Mouse (Mus musculus) CH12.LX (cell line): Measurements from ENCODE around the gene Clp1. TPM values are rescaled to one million over a fixed set of nuclear protein-coding genes. Genes with fewer than 3 reads are reported as not detected.

Experiments
- DNase-seq: peaks from one replicate; pipeline ENCODE4 v3.0.0-alpha.2; 2013; ENCODE audit errors: extremely low read depth
- H3K27ac ChIP-seq: 2 replicates; pipeline ENCODE4 v1.5.1; 2012; ENCODE audit warnings: low read depth, mild to moderate bottlenecking, control low read depth, moderate library complexity; ENCODE audit not compliant: insufficient read depth
- H3K27me3 ChIP-seq: replicated peaks from 2 replicates; pipeline ENCODE3; 2012; ENCODE audit warnings: inconsistent platforms
- H3K36me3 ChIP-seq, 2 experiments: replicated peaks in 1 of 2; 2 replicates each; pipeline versions ENCODE3 to v1.6.1; 2012; ENCODE audit warnings: inconsistent platforms in 1 of 2, low read length in 1 of 2, mild to moderate bottlenecking in 1 of 2, mixed read lengths in 1 of 2, moderate library complexity in 1 of 2; ENCODE audit not compliant: control insufficient read depth in 1 of 2, insufficient read depth in 1 of 2
- H3K4me1 ChIP-seq, 2 experiments: 2 replicates each; pipeline ENCODE4 v1.6.1; 2012; ENCODE audit warnings: inconsistent platforms in 1 of 2, moderate library complexity in 1 of 2; ENCODE audit not compliant: insufficient read depth in 2 of 2, control insufficient read depth in 1 of 2
- H3K4me2 ChIP-seq: 2 replicates; pipeline ENCODE4 v1.6.1; 2012; ENCODE audit warnings: low read depth, mild to moderate bottlenecking, control low read depth; ENCODE audit not compliant: poor library complexity, insufficient read depth, severe bottlenecking
- H3K4me3 ChIP-seq, 3 experiments: fragments of 150-350 bp in 1 of 3; sonication (generic) in 1 of 3; replicated peaks in 1 of 3; 2 replicates each; pipeline versions ENCODE3 to v1.5.1; 2011 to 2012; ENCODE audit warnings: low read depth in 2 of 3, low read length in 2 of 3, mild to moderate bottlenecking in 2 of 3, moderate library complexity in 2 of 3, control low read depth in 1 of 3, improper control_type of control experiment in 1 of 3, inconsistent platforms in 1 of 3, mixed read lengths in 1 of 3; ENCODE audit not compliant: poor library complexity in 1 of 3
- H3K79me2 ChIP-seq: replicated peaks from 2 replicates; pipeline ENCODE4 v1.6.1; 2012; ENCODE audit warnings: mild to moderate bottlenecking, moderate library complexity; ENCODE audit not compliant: control insufficient read depth, poor library complexity, insufficient read depth, severe bottlenecking; ENCODE audit errors: extremely low read depth
- H3K9ac ChIP-seq: 2 replicates; pipeline ENCODE4 v1.6.1; 2012; ENCODE audit warnings: low read depth, mild to moderate bottlenecking, control low read depth, moderate library complexity; ENCODE audit not compliant: insufficient read depth
- H3K9me3 ChIP-seq: replicated peaks from 2 replicates; pipeline ENCODE3; 2012; ENCODE audit warnings: low read length, inconsistent platforms, mixed read lengths
- BHLHE40 ChIP-seq: IDR thresholded peaks from 2 replicates; pipeline ENCODE4 v1.6.1; 2011; ENCODE audit warnings: mild to moderate bottlenecking, low read depth, low read length, improper control_type of control experiment
- CHD1 ChIP-seq: IDR thresholded peaks from 2 replicates; pipeline ENCODE4 v1.6.1; 2012; ENCODE audit warnings: low read depth, low read length, improper control_type of control experiment, inconsistent platforms
- CHD2 ChIP-seq: IDR thresholded peaks from 2 replicates; pipeline ENCODE4 v1.6.1; 2011; ENCODE audit warnings: low read length, improper control_type of control experiment
- CTCF ChIP-seq, 2 experiments: IDR thresholded peaks in 1 of 2; conservative IDR thresholded peaks in 1 of 2; 2 replicates each; pipeline ENCODE4 v1.5.1; 2011 to 2012; ENCODE audit warnings: low read depth in 2 of 2, low read length in 2 of 2, improper control_type of control experiment in 1 of 2, inconsistent platforms in 1 of 2, mild to moderate bottlenecking in 1 of 2, moderate library complexity in 1 of 2
- E2F4 ChIP-seq: IDR thresholded peaks from 2 replicates; pipeline ENCODE4 v1.6.1; 2011; ENCODE audit warnings: low read depth, low read length, improper control_type of control experiment; ENCODE audit not compliant: insufficient replicate concordance
- ELF1 ChIP-seq: IDR thresholded peaks from 2 replicates; pipeline ENCODE4 v1.6.1; 2014; ENCODE audit warnings: low read depth, mild to moderate bottlenecking, inconsistent platforms, low read length, improper control_type of control experiment
- EP300 ChIP-seq: IDR thresholded peaks from 2 replicates; pipeline ENCODE4 v1.6.1; 2011; ENCODE audit warnings: low read length, improper control_type of control experiment
- ETS1 ChIP-seq: conservative IDR thresholded peaks from 2 replicates; pipeline ENCODE4 v1.6.1; 2012; ENCODE audit warnings: low read depth, mild to moderate bottlenecking, inconsistent platforms, low read length, improper control_type of control experiment, moderate library complexity
- GABPA ChIP-seq: IDR thresholded peaks from 2 replicates; pipeline ENCODE4 v1.6.1; 2012; ENCODE audit warnings: low read depth, low read length, improper control_type of control experiment, inconsistent platforms; ENCODE audit not compliant: insufficient replicate concordance
- HCFC1 ChIP-seq: IDR thresholded peaks from 2 replicates; pipeline ENCODE4 v1.6.1; 2012; ENCODE audit warnings: low read depth, mild to moderate bottlenecking, inconsistent platforms, low read length, improper control_type of control experiment
- IRF4 ChIP-seq: IDR thresholded peaks from 2 replicates; pipeline ENCODE4 v1.6.1; 2014; ENCODE audit warnings: low read depth, mild to moderate bottlenecking, inconsistent platforms, low read length, improper control_type of control experiment
- JUN ChIP-seq: IDR thresholded peaks from 2 replicates; pipeline ENCODE4 v1.6.1; 2011; ENCODE audit warnings: low read depth, mild to moderate bottlenecking, low read length, improper control_type of control experiment, moderate library complexity; ENCODE audit not compliant: insufficient read depth
- JUND ChIP-seq: conservative IDR thresholded peaks from 2 replicates; pipeline ENCODE4 v1.6.1; 2011; ENCODE audit warnings: low read depth, low read length, improper control_type of control experiment
- KAT2A ChIP-seq: IDR thresholded peaks from 2 replicates; pipeline ENCODE4 v1.6.1; 2012; ENCODE audit warnings: low read length, improper control_type of control experiment, inconsistent platforms; ENCODE audit not compliant: insufficient replicate concordance
- MAFK ChIP-seq: IDR thresholded peaks from 2 replicates; pipeline ENCODE4 v1.6.1; 2011; ENCODE audit warnings: low read length, improper control_type of control experiment; ENCODE audit not compliant: insufficient replicate concordance
- MAX ChIP-seq: IDR thresholded peaks from 2 replicates; pipeline ENCODE4 v1.6.1; 2011; ENCODE audit warnings: low read length, improper control_type of control experiment
- MAZ ChIP-seq: IDR thresholded peaks from 2 replicates; pipeline ENCODE4 v1.6.1; 2012; ENCODE audit warnings: low read depth, mild to moderate bottlenecking, inconsistent platforms, low read length, improper control_type of control experiment, moderate library complexity
- MEF2A ChIP-seq: IDR thresholded peaks from 2 replicates; pipeline ENCODE4 v1.6.1; 2014; ENCODE audit warnings: low read depth, mild to moderate bottlenecking, inconsistent platforms, low read length, improper control_type of control experiment, borderline replicate concordance
- MXI1 ChIP-seq: IDR thresholded peaks from 2 replicates; pipeline ENCODE4 v1.6.1; 2011; ENCODE audit warnings: mild to moderate bottlenecking, low read depth, low read length, improper control_type of control experiment
- MYC ChIP-seq: IDR thresholded peaks from 2 replicates; pipeline ENCODE4 v1.6.1; 2011; ENCODE audit warnings: low read depth, mild to moderate bottlenecking, improper control_type of control experiment, low read length
- NELFE ChIP-seq: IDR thresholded peaks from 2 replicates; pipeline ENCODE4 v1.6.1; 2011; ENCODE audit warnings: low read depth, low read length, improper control_type of control experiment
- NRF1 ChIP-seq: IDR thresholded peaks from 2 replicates; pipeline ENCODE4 v1.6.1; 2014; ENCODE audit warnings: low read depth, mild to moderate bottlenecking, inconsistent platforms, low read length, improper control_type of control experiment, moderate library complexity
- PAX5 ChIP-seq: IDR thresholded peaks from 2 replicates; pipeline ENCODE4 v1.6.1; 2012; ENCODE audit warnings: low read length, inconsistent platforms, mixed read lengths
- POLR2A ChIP-seq: IDR thresholded peaks from 2 replicates; pipeline ENCODE4 v1.6.1; 2011; ENCODE audit warnings: low read depth, mild to moderate bottlenecking, improper control_type of control experiment, low read length
- POLR2AphosphoS2 ChIP-seq: IDR thresholded peaks from 2 replicates; pipeline ENCODE4 v1.6.1; 2011; ENCODE audit warnings: low read depth, low read length, improper control_type of control experiment
- RAD21 ChIP-seq: IDR thresholded peaks from 2 replicates; pipeline ENCODE4 v1.6.1; 2011; ENCODE audit warnings: low read depth, mild to moderate bottlenecking, low read length, improper control_type of control experiment, moderate library complexity
- RCOR1 ChIP-seq: conservative IDR thresholded peaks from 2 replicates; pipeline ENCODE4 v1.6.1; 2012; ENCODE audit warnings: low read depth, mild to moderate bottlenecking, inconsistent platforms, low read length, improper control_type of control experiment
- SIN3A ChIP-seq: IDR thresholded peaks from 2 replicates; pipeline ENCODE4 v1.6.1; 2012; ENCODE audit warnings: low read length, improper control_type of control experiment, inconsistent platforms
- SMC3 ChIP-seq: IDR thresholded peaks from 2 replicates; pipeline ENCODE4 v1.6.1; 2011; ENCODE audit warnings: low read depth, low read length, improper control_type of control experiment
- TCF12 ChIP-seq: IDR thresholded peaks from 2 replicates; pipeline ENCODE4 v1.6.1; 2014; ENCODE audit warnings: low read depth, mild to moderate bottlenecking, inconsistent platforms, low read length, improper control_type of control experiment
- UBTF ChIP-seq: IDR thresholded peaks from 2 replicates; pipeline ENCODE4 v1.6.1; 2012; ENCODE audit warnings: low read depth, mild to moderate bottlenecking, inconsistent platforms, low read length, improper control_type of control experiment, moderate library complexity
- USF1 ChIP-seq: IDR thresholded peaks from 2 replicates; pipeline ENCODE4 v1.6.1; 2014; ENCODE audit warnings: low read depth, mild to moderate bottlenecking, inconsistent platforms, low read length, improper control_type of control experiment
- USF2 ChIP-seq: conservative IDR thresholded peaks from 2 replicates; pipeline ENCODE4 v1.6.1; 2011; ENCODE audit warnings: low read depth, low read length, improper control_type of control experiment
- ZC3H11A ChIP-seq: IDR thresholded peaks from 2 replicates; pipeline ENCODE4 v1.6.1; 2012; ENCODE audit warnings: low read depth, mild to moderate bottlenecking, inconsistent platforms, low read length, improper control_type of control experiment
- ZKSCAN1 ChIP-seq: IDR thresholded peaks from 2 replicates; pipeline ENCODE4 v1.6.1; 2012; ENCODE audit warnings: low read depth, inconsistent platforms, low read length, improper control_type of control experiment, borderline replicate concordance
- ZMIZ1 ChIP-seq: IDR thresholded peaks from 2 replicates; pipeline ENCODE4 v1.6.1; 2012; ENCODE audit warnings: low read depth, mild to moderate bottlenecking, inconsistent platforms, low read length, improper control_type of control experiment
- ZNF384 ChIP-seq: IDR thresholded peaks from 2 replicates; pipeline ENCODE4 v1.6.1; 2012; ENCODE audit warnings: low read depth, low read length, improper control_type of control experiment, inconsistent platforms
- dilution Hi-C: fragments of 300-500 bp; cut with MboI; formaldehyde crosslinking; loops from 2 replicates; pipeline ENCODE4 v1.14.3; 2020; ENCODE audit warnings: low sequenced_read_pairs; ENCODE audit not compliant: extremely low pct_unique_long_range_greater_than_20kb, extremely low pct_ligation_motif_present
- in situ Hi-C: fragments of 300-500 bp; cut with MboI; formaldehyde crosslinking; loops from 3 replicates; pipeline ENCODE4 v1.14.3; 2019; ENCODE audit warnings: low sequenced_read_pairs, low pct_ligation_motif_present, low pct_unique_long_range_greater_than_20kb, mixed read lengths
- polyA plus RNA-seq: library from polyadenylated mRNA; unstranded; fragments of >175 nt; gene quantifications from 2 replicates; pipeline ENCODE4 v1.2.1, GENCODE M21; 2012; ENCODE audit warnings: low read depth; ENCODE audit not compliant: insufficient read length
- total RNA-seq, 2 experiments: library from RNA; depleted of rRNA; stranded (reverse); fragments of 300-350 nt in 1 of 2; fragments of >200 nt in 1 of 2; gene quantifications; 2 replicates each; pipeline ENCODE4 v1.2.3; 2012 to 2014

Clp1 gene
- total and polyA plus RNA-seq, 3 experiments = 32.0 to 65.2 (median 46.5) TPM

DNA sequence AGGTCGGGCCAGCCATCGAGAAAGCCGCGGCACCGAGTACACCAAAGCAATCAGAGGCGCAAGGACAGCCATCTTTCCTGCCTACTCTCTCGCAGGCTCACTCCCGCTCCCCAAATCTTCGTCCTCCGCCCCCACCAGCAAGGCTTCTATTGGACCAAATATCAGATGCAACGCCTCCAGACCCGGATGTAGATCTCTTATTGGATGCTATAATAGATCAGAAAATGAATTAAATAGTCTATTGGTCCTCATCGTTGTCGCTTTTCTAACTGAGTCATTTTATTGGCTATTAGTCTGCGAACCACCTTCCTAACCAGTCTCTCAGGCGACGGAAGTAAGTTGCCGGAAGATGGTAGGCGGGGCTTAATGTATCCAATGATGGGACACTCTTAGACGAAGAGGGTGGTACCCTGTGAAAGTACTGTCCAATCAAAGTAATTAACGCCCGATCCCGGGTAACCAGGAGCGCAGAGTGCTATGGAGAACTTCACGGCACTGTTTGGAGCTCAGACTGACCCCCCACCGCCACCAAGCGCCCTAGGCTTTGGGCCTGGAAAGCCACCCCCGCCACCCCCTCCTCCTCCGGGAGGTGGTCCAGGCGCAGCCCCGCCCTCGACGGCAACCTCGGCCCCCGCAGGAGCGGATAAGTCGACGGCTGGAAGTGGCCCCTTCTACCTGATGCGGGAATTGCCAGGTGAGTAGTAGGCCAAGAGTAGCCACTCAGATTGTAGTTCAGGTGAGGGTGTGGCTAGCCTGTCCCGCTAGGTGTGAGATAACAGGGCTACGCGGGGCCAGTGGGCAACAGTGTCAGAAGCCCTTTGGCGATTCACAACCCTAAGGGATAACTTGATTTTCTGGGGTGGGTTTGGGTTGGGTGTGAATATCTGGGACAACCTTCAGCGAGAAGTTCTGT, 48.9 kb downstream of the Clp1 start, which contains the start of the genes Gm28635 and Med19:
Gm28635 (minus strand) TSS at position 74 of the 913 bp plus-strand sequence.
Med19 (plus strand) TSS at position 435 of the 913 bp plus-strand sequence.
- Histone ChIP-seq H3K27ac (peak within 1 kb of the TSS; percentile 64), H3K4me2 (peak within 1 kb of the TSS; percentile 96), H3K36me3 (peaks cover 20 to 47% of the 10 kb centered on the region in 2 experiments), H3K79me2 (peaks cover 27% of the 10 kb centered on the region), H3K4me1 (peaks cover 0 to 26% of the 10 kb centered on the region in 2 experiments; a peak in 2 of 4 replicates), H3K27me3 (no peaks in the 10 kb centered on the region), H3K9me3 (no peaks in the 10 kb centered on the region), H3K4me3 (peak within 1 kb of the TSS; percentile 95 to 99 (median 96)), H3K9ac (peak within 1 kb of the TSS; percentile 75)
- DNase-seq = peak; percentile 99
- in situ Hi-C loops = no loop called here
- dilution Hi-C loops = no loop called here
- TF ChIP-seq MAFK = no peak
- TF ChIP-seq HCFC1 = peak; percentile 85
- TF ChIP-seq SMC3 = no peak
- peak; percentile 44; the same call in 1 of the 2 replicates for TF ChIP-seq NRF1
- TF ChIP-seq NELFE = peak; percentile 66; the same call in 1 of the 2 replicates
- TF ChIP-seq ELF1 = peak; percentile 94
- no peak for TF ChIP-seq RAD21
- TF ChIP-seq MYC = no peak
- TF ChIP-seq KAT2A = peak; percentile 81; the same call in 1 of the 2 replicates
- TF ChIP-seq IRF4 = peak; percentile 13; the same call in 1 of the 2 replicates
- no peak for TF ChIP-seq ZKSCAN1
- 0 out of 2 replicates have a peak, but pooled peaks have one; percentile 2 for TF ChIP-seq CHD1
- peak; percentile 53; the same call in 1 of the 2 replicates for TF ChIP-seq SIN3A
- no peak for TF ChIP-seq ETS1
- no peak for TF ChIP-seq BHLHE40
- peak; percentile 36 for TF ChIP-seq TCF12
- TF ChIP-seq UBTF = no peak
- no peak for TF ChIP-seq RCOR1
- 0 out of 2 replicates have a peak, but pooled peaks have one; percentile 2 for TF ChIP-seq JUND
- no peak for TF ChIP-seq USF2
- TF ChIP-seq MEF2A = no peak; the same call in 1 of the 2 replicates
- peak; percentile 12; the same call in 1 of the 2 replicates for TF ChIP-seq MXI1
- TF ChIP-seq USF1 = no peak
- no peak for TF ChIP-seq CTCF (conservative IDR thresholded peaks at IDR 0.05 in 1 of 2, IDR thresholded peaks at IDR 0.05 in 1 of 2; ENCODE audit: low read depth in 2 of 2, low read length in 2 of 2)
- peak; percentile 97 for TF ChIP-seq CHD2
- TF ChIP-seq MAZ = peak; percentile 92
- no peak for TF ChIP-seq ZNF384
- TF ChIP-seq ZC3H11A = no peak
- no peak for TF ChIP-seq JUN
- TF ChIP-seq ZMIZ1 = no peak
- TF ChIP-seq EP300 = no peak
- TF ChIP-seq POLR2A = peak; percentile 61; the same call in 1 of the 2 replicates
- TF ChIP-seq GABPA = no peak
- TF ChIP-seq MAX = 0 out of 2 replicates have a peak, but pooled peaks have one; percentile 1
- TF ChIP-seq E2F4 = peak; percentile 50; the same call in 1 of the 2 replicates
- TF ChIP-seq PAX5 = no peak
- TF ChIP-seq POLR2AphosphoS2 = no peak
